In genomic region chr2:84948721-84949120, GRCm38 (mm10) we compare ENCODE assay signal across 21 mouse cellular contexts. TPM values are rescaled to one million over a fixed set of nuclear protein-coding genes. Genes with fewer than 3 reads are reported as not detected.
"Had no signal": no experiment of that assay in that cellular context is flagged by ENCODE, and none has a peak within 500 bp of the region (broad histone marks: within the 10 kb centered on the region; RNA-seq: fewer than 3 reads in every experiment).

No protein-coding gene starts in this region.

- H3K27me3 ChIP-seq: lung, embryonic 15.5 days; megakaryocyte, embryonic 14.5 days; midbrain, embryonic 13.5 days; midbrain, embryonic 15.5 days; neural tube, embryonic 12.5 days had no signal

- H3K9ac ChIP-seq: lung, embryonic 15.5 days; midbrain, embryonic 13.5 days; midbrain, embryonic 15.5 days; neural tube, embryonic 12.5 days had no signal

- H3K4me3 ChIP-seq: lung, embryonic 15.5 days; megakaryocyte, embryonic 14.5 days; midbrain, embryonic 13.5 days; midbrain, embryonic 15.5 days; neural tube, embryonic 12.5 days had no signal

- H3K36me3 ChIP-seq: midbrain, embryonic 13.5 days; midbrain, embryonic 15.5 days; neural tube, embryonic 12.5 days had no signal

- H3K9me3 ChIP-seq: lung, embryonic 15.5 days; megakaryocyte, embryonic 14.5 days; midbrain, embryonic 13.5 days; midbrain, embryonic 15.5 days; neural tube, embryonic 12.5 days had no signal

- H3K4me2 ChIP-seq: lung, embryonic 15.5 days; midbrain, embryonic 11.5 days; midbrain, embryonic 13.5 days; midbrain, embryonic 15.5 days; neural tube, embryonic 12.5 days had no signal

- H3K4me1 ChIP-seq: lung, embryonic 15.5 days; midbrain, embryonic 13.5 days; midbrain, embryonic 15.5 days; neural tube, embryonic 12.5 days had no signal

- ATAC-seq: lung, postnatal 0 days; midbrain, embryonic 13.5 days; midbrain, embryonic 15.5 days had no signal

- H3K27ac ChIP-seq: lung, embryonic 15.5 days; macrophage; midbrain, embryonic 13.5 days; midbrain, embryonic 15.5 days; neural tube, embryonic 12.5 days had no signal

- DNase-seq: lung, adult 2 months; lung, postnatal 14 days; lung, postnatal 36 days; right cerebral cortex, postnatal 14 days; thymus, adult 18-20 months; thymus, postnatal 14 days; thymus, postnatal 4 days had no signal

RNA-seq across cellular contexts. Expression of gene Prg2, which starts 31.5 kb away (rescaled TPM):
- total RNA-seq: midbrain, postnatal 0 days had no signal
- polyA plus RNA-seq: lung, postnatal 0 days; midbrain, postnatal 0 days; neural tube, embryonic 14.5 days; stomach, embryonic 14.5 days had no signal

RNA-seq across cellular contexts. Expression of gene Prg3, which starts 39.3 kb away (rescaled TPM):
- total RNA-seq: midbrain, postnatal 0 days; monocyte, adult 5-6 weeks; neutrophil, adult 5-6 weeks had no signal
- polyA plus RNA-seq: lung, adult 2 months; lung, embryonic 15.5 days; lung, postnatal 0 days; macrophage; midbrain, embryonic 11.5 days; midbrain, embryonic 13.5 days; midbrain, embryonic 15.5 days; midbrain, postnatal 0 days; neural tube, embryonic 14.5 days; stomach, embryonic 14.5 days; urinary bladder, adult 2 months had no signal
